Mouse (Mus musculus): Measurements from ENCODE around the gene Sh3bgrl3.
A peak's percentile ranks its signal among the peaks of the same experiment; 100 is the strongest.

- no peak for TF ChIP-seq POLR2A (IDR thresholded peaks at IDR 0.05; ENCODE audit: control insufficient read depth in 1 of 2, insufficient read depth in 1 of 2, low read depth in 1 of 2, low read length in 2 of 2, poor library complexity in 1 of 2)
- peak in 1 of 3 experiments; percentile 16; a peak in 1 of 6 replicates for TF ChIP-seq CTCF (IDR thresholded peaks at IDR 0.05 in 2 of 3, conservative IDR thresholded peaks at IDR 0.05 in 1 of 3; ENCODE audit: control insufficient read depth in 1 of 3, insufficient read depth in 1 of 3, low read depth in 2 of 3, low read length in 3 of 3, poor library complexity in 1 of 3, severe bottlenecking in 1 of 3)
- no peak for TF ChIP-seq RCOR1 (IDR thresholded peaks at IDR 0.05; ENCODE audit: low read depth, low read length)
- no peak for TF ChIP-seq GATA1 (IDR thresholded peaks at IDR 0.05; ENCODE audit: low read depth, low read length)
- no peak for TF ChIP-seq MYC (IDR thresholded peaks at IDR 0.05; ENCODE audit: low read depth, low read length)
- TF ChIP-seq TCF12 (IDR thresholded peaks at IDR 0.05; ENCODE audit: low read depth, low read length): no peak
Observed at GRCm38 (mm10) chr4:134166906-134167305, 38.3 kb upstream of the Sh3bgrl3 start.

Data from MEL (cell line).